20 mouse cellular contexts compared by ENCODE assay signal in genomic region chr1:184573325-184573724, GRCm38 (mm10).
DNase-seq lines count a peak whose midpoint lies in the region; ATAC-seq and TF ChIP-seq lines count a peak whose summit lies in the region.
"Had no signal": no experiment of that assay in that cellular context is flagged by ENCODE, and none has a peak within 500 bp of the region (broad histone marks: within the 10 kb centered on the region; RNA-seq: fewer than 3 reads in every experiment).

No protein-coding gene starts in this region.

- no peak for DNase-seq in frontal cortex, postnatal 25 days (ENCODE audit: low spot score in 2 of 2)
- peak; percentile 16 for DNase-seq in liver, adult 2 months (ENCODE audit: extremely low read depth, low read depth, low spot score)
- peak; percentile 15 for DNase-seq in CD4-positive helper T cell, adult 2 months (ENCODE audit: low read depth, low spot score)
- peak; percentile 25 for DNase-seq in lung, postnatal 36 days
- no peak for DNase-seq in B cell, adult 2 months
- DNase-seq: cerebellum, adult 11 months; kidney, adult 9 months; liver, postnatal 0 days; thymus, postnatal 25 days had no signal

- no peaks in the 10 kb centered on the region for H3K36me3 ChIP-seq in liver, adult 2 months (ENCODE audit: control insufficient read depth, insufficient read depth, low read length)
- H3K36me3 ChIP-seq in liver, embryonic 12.5 days, result no peaks in the 10 kb centered on the region
- H3K36me3 ChIP-seq: embryonic facial prominence, embryonic 13.5 days; forebrain, embryonic 10.5 days; limb, embryonic 13.5 days; neural tube, embryonic 12.5 days; stomach, embryonic 15.5 days had no signal

- TF ChIP-seq CTCF in liver, adult 2 months (IDR thresholded peaks at IDR 0.05; ENCODE audit: low read depth, low read length), result no peak

- WGBS in liver, adult 2 months, result 64% methylated on average over 7 of the region's 7 CpGs
- 45% methylated on average over 7 of the region's 7 CpGs for WGBS in liver, embryonic 12.5 days (ENCODE audit: insufficient replicate concordance)

- no peaks in the 10 kb centered on the region for H3K4me1 ChIP-seq in liver, adult 2 months (ENCODE audit: control insufficient read depth, insufficient read depth, low read length)
- H3K4me1 ChIP-seq in liver, embryonic 12.5 days, result no peaks in the 10 kb centered on the region; the same call in 1 of the 2 replicates
- H3K4me1 ChIP-seq: forebrain, embryonic 10.5 days; neural tube, embryonic 12.5 days; stomach, embryonic 15.5 days had no signal

- no peak overlapping the region for H3K27ac ChIP-seq in liver, adult 2 months (replicated peaks; ENCODE audit: insufficient read depth, low read depth, low read length)
- no peak overlapping the region for H3K27ac ChIP-seq in liver, embryonic 12.5 days
- H3K27ac ChIP-seq: embryonic facial prominence, embryonic 13.5 days; forebrain, embryonic 10.5 days; left cerebral cortex, adult 2 months; limb, embryonic 13.5 days; neural tube, embryonic 12.5 days; stomach, embryonic 15.5 days had no signal

- no peaks in the 10 kb centered on the region for H3K9me3 ChIP-seq in liver, embryonic 12.5 days (replicated peaks)
- H3K9me3 ChIP-seq: embryonic facial prominence, embryonic 13.5 days; forebrain, embryonic 10.5 days; neural tube, embryonic 12.5 days; stomach, embryonic 15.5 days had no signal

- no peak overlapping the region for H3K9ac ChIP-seq in liver, adult 2 months (ENCODE audit: low read depth, low read length)
- H3K9ac ChIP-seq in liver, embryonic 12.5 days, result no peak overlapping the region
- H3K9ac ChIP-seq: embryonic facial prominence, embryonic 13.5 days; limb, embryonic 13.5 days; liver, postnatal 0 days; neural tube, embryonic 12.5 days; stomach, embryonic 15.5 days had no signal

- H3K27me3 ChIP-seq in liver, adult 2 months (ENCODE audit: control insufficient read depth, insufficient read depth, low read length), result no peaks in the 10 kb centered on the region
- H3K27me3 ChIP-seq in liver, embryonic 12.5 days (replicated peaks), result 0 out of 2 replicates have a peak, but pooled peaks cover 4% of the 10 kb centered on the region
- H3K27me3 ChIP-seq: embryonic facial prominence, embryonic 13.5 days; neural tube, embryonic 12.5 days; stomach, embryonic 15.5 days had no signal

- H3K79me2 ChIP-seq in liver, adult 2 months (ENCODE audit: control insufficient read depth, insufficient read depth, low read length), result no peaks in the 10 kb centered on the region

- H3K4me3 ChIP-seq in liver, adult 2 months (ENCODE audit: insufficient read depth, low read depth, low read length), result no peak overlapping the region
- no peak overlapping the region for H3K4me3 ChIP-seq in liver, embryonic 12.5 days
- H3K4me3 ChIP-seq: embryonic facial prominence, embryonic 13.5 days; forebrain, embryonic 10.5 days; left cerebral cortex, adult 2 months; limb, embryonic 13.5 days; neural tube, embryonic 12.5 days; stomach, embryonic 15.5 days had no signal

- peak; percentile 57 for ATAC-seq in frontal cortex, adult (ENCODE audit: low TSS enrichment)
- no peak for ATAC-seq in liver, embryonic 12.5 days
- ATAC-seq in monocyte, adult 5-6 weeks (replicated peaks; ENCODE audit: insufficient number of reproducible peaks, low FRiP score, low TSS enrichment, poor library complexity, severe bottlenecking), result no peak
- ATAC-seq: hindbrain, embryonic 16.5 days; liver, postnatal 0 days; midbrain, embryonic 16.5 days had no signal

- no peak for TF ChIP-seq POLR2A in liver, adult 2 months (IDR thresholded peaks at IDR 0.05; ENCODE audit: extremely low read depth, insufficient read depth, low read length)

- no peak overlapping the region for H3K4me2 ChIP-seq in liver, embryonic 12.5 days
- H3K4me2 ChIP-seq: embryonic facial prominence, embryonic 13.5 days; limb, embryonic 13.5 days; neural tube, embryonic 12.5 days; stomach, embryonic 15.5 days had no signal

Comparison
In these comparisons a context has a peak if more than half of its experiments do, and no peak if none do; other contexts are left out.
1. DNase-seq: peak in liver, adult 2 months (single experiment), CD4-positive helper T cell, adult 2 months (single experiment) and lung, postnatal 36 days (single experiment); none in frontal cortex, postnatal 25 days (0 of 2) and B cell, adult 2 months (0 of 2).